Mouse (Mus musculus): ENCODE results near the gene Fth1. TPM values are rescaled to one million over a fixed set of nuclear protein-coding genes. Genes with fewer than 3 reads are reported as not detected.
"Not testable (repeated sequence)": the region's sequence is repeated elsewhere in the genome, so short reads cannot be mapped to it uniquely, and the experiment has no call there.

The Fth1 gene
- polyA plus RNA-seq, 1 experiment: 3,721 TPM

GRCm38 (mm10) chr19:9957965-9958364 is 22.4 kb upstream of the Fth1 start:
- DNase-seq (ENCODE audit: extremely low spot score in 1 of 2, low spot score in 1 of 2): no peak

- DNase-seq (ENCODE audit: extremely low spot score in 1 of 2, low spot score in 1 of 2): no peak
Measured at GRCm38 (mm10) chr19:9960769-9961168, 19.6 kb upstream of the Fth1 start.

GRCm38 (mm10) chr19:9964205-9964916 is 16.0 kb upstream of the Fth1 start:
- peak in 1 of 2 experiments; percentile 67 for DNase-seq (ENCODE audit: extremely low spot score in 1 of 2, low spot score in 1 of 2)

- no peak for DNase-seq (ENCODE audit: extremely low spot score in 1 of 2, low spot score in 1 of 2)
Measured at GRCm38 (mm10) chr19:9966096-9966867, 14.1 kb upstream of the Fth1 start.

GRCm38 (mm10) chr19:9968081-9968787 is 12.2 kb upstream of the Fth1 start:
- DNase-seq (ENCODE audit: extremely low spot score in 1 of 2, low spot score in 1 of 2): no peak

- not testable (repeated sequence) for DNase-seq (ENCODE audit: extremely low spot score in 1 of 2, low spot score in 1 of 2)
Measured at GRCm38 (mm10) chr19:9974853-9975252, 5.5 kb upstream of the Fth1 start.

- DNase-seq (ENCODE audit: extremely low spot score in 1 of 2, low spot score in 1 of 2): no peak
Measured at GRCm38 (mm10) chr19:9977085-9977484, 3.3 kb upstream of the Fth1 start.

GRCm38 (mm10) chr19:9978431-9978951 is 1.9 kb upstream of the Fth1 start:
- DNase-seq (ENCODE audit: extremely low spot score in 1 of 2, low spot score in 1 of 2): peak; percentile 55 to 79

- no peak for DNase-seq (ENCODE audit: extremely low spot score in 1 of 2, low spot score in 1 of 2)
Measured at GRCm38 (mm10) chr19:9979156-9979555, 1.2 kb upstream of the Fth1 start.

- no peak for DNase-seq (ENCODE audit: extremely low spot score in 1 of 2, low spot score in 1 of 2)
Measured at GRCm38 (mm10) chr19:9981621-9982020, 1.2 kb downstream of the Fth1 start.

- peak; percentile 90 to 96 for DNase-seq (ENCODE audit: extremely low spot score in 1 of 2, low spot score in 1 of 2)
Measured at GRCm38 (mm10) chr19:9982151-9982851, 1.9 kb downstream of the Fth1 start.

- peak; percentile 50 to 59 for DNase-seq (ENCODE audit: extremely low spot score in 1 of 2, low spot score in 1 of 2)
Measured at GRCm38 (mm10) chr19:9982852-9983542, 2.6 kb downstream of the Fth1 start.

GRCm38 (mm10) chr19:9984111-9985055 is 4.0 kb downstream of the Fth1 start:
- DNase-seq (ENCODE audit: extremely low spot score in 1 of 2, low spot score in 1 of 2): no peak

- DNase-seq (ENCODE audit: extremely low spot score in 1 of 2, low spot score in 1 of 2): no peak
Measured at GRCm38 (mm10) chr19:9985190-9985899, 4.9 kb downstream of the Fth1 start.

GRCm38 (mm10) chr19:9985900-9986421 is 5.6 kb downstream of the Fth1 start:
- no peak for DNase-seq (ENCODE audit: extremely low spot score in 1 of 2, low spot score in 1 of 2)

- no peak for DNase-seq (ENCODE audit: extremely low spot score in 1 of 2, low spot score in 1 of 2)
Measured at GRCm38 (mm10) chr19:9987192-9987591, 6.8 kb downstream of the Fth1 start.

- no peak for DNase-seq (ENCODE audit: extremely low spot score in 1 of 2, low spot score in 1 of 2)
Measured at GRCm38 (mm10) chr19:9987593-9987992, 7.2 kb downstream of the Fth1 start.

All from frontal cortex, adult 2 months (tissue).